9 mouse cellular contexts compared by ENCODE assay signal in the genomic region with DNA sequence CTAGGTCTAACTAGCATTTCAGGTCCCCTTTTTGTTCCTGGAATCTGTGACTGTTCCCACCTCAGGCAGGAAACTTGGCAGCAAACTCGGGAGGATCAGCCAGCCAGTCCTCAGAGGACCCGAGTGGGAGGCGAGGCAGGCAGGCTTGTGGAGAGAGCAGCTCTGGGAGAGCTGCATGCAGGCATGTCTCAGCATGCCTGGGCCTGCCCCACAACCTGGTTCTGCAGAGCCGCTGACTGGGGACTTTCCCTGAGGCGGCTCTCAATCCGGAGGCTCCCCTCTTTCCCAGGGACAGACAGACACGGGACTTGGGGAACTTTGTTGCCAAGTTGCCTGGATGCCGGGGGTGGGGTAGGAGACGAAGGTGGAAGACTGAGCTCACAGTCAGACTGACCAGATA. TPM values are rescaled to one million over a fixed set of nuclear protein-coding genes. Genes with fewer than 3 reads are reported as not detected.
DNase-seq lines count a peak whose midpoint lies in the region; ATAC-seq lines count a peak whose summit lies in the region.
"Had no signal": no experiment of that assay in that cellular context is flagged by ENCODE, and none has a peak within 500 bp of the region (broad histone marks: within the 10 kb centered on the region; RNA-seq: fewer than 3 reads in every experiment).

No protein-coding gene starts in this region.

- DNase-seq in cerebellum, postnatal 25 days, result peak; percentile 53 to 63
- no peak for DNase-seq in cerebellum, adult 9-10 months
- peak; percentile 86 for DNase-seq in Muller cell, postnatal 12 days (ENCODE audit: inconsistent ontology term)
- DNase-seq in gastrocnemius, postnatal 14 days, result peak; percentile 75
- DNase-seq in kidney, postnatal 36 days, result peak; percentile 49 to 75
- peak; percentile 52 for DNase-seq in ovary, postnatal 10 days (ENCODE audit: low spot score)
- DNase-seq in B cell, adult 2 months, result no peak

- no peak for ATAC-seq in monocyte, adult 5-6 weeks (replicated peaks; ENCODE audit: insufficient number of reproducible peaks, low FRiP score, low TSS enrichment, poor library complexity, severe bottlenecking)

- intact Hi-C loops in gastrocnemius, postnatal 14 days (cut with DNase I; ENCODE audit: low total_unique reads), result no loop called here

RNA-seq across cellular contexts. Expression of a gene that starts 13.4 kb away (rescaled TPM):
- total RNA-seq in gastrocnemius, postnatal 14 days (2021), result not detected
- total RNA-seq in monocyte, adult 5-6 weeks (2017), result 1.9 to 6.2 TPM (median 3.1 TPM) in 3 replicates
- total RNA-seq: MEL had no signal

RNA-seq across cellular contexts. Expression of a gene that starts 54.5 kb away (rescaled TPM):
- 10 to 100 TPM; 59.2 to 72.3 TPM for total RNA-seq in gastrocnemius, postnatal 14 days (2021)
- 0.29 TPM in 1 of 3 replicates, not detected in the others for total RNA-seq in monocyte, adult 5-6 weeks (2017)
- total RNA-seq: MEL had no signal

Comparison
In these comparisons a context has a peak if more than half of its experiments do, and no peak if none do; other contexts are left out.
1. DNase-seq: peak in cerebellum, postnatal 25 days (2 of 2), Muller cell, postnatal 12 days (single experiment), gastrocnemius, postnatal 14 days (single experiment), kidney, postnatal 36 days (2 of 2) and ovary, postnatal 10 days (single experiment); none in cerebellum, adult 9-10 months (single experiment) and B cell, adult 2 months (0 of 2).
2. RNA of a gene that starts 54.5 kb away (total RNA-seq): 59.2 to 72.3 TPM in gastrocnemius, postnatal 14 days; 0.29 TPM in monocyte, adult 5-6 weeks; every median in the first group is over 10 times any median in the second.